8 mouse cellular contexts compared by ENCODE assay signal in the genomic region with DNA sequence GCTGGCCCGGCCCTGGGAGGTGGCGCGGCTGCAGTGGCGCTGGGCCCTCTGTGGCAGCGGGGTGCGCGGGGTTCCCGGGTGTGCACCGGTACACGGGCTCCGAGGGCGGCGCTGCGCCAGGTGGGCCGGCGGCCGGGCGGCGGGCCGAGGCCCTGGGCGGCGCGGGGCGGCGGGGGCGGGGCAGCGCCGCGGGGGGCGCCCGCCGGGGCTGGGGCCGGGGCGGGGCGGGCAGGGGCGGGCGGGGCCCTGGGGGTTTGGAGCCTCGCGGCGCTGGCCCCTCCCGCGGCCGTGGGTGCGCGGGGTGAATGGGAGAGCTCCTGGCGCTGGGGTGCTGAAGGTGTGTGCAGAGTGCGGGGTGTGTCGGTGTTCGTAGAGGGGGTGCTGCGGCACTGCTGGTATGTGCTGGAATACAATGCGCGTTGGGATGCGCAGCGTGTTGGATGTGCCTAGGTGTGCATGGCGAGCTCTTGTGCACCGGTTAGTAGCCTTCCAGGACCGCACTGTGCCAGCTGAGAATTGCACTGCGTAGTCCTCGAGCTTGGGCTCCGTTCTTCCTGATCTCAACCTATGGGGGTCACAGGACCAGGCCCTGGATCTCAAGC. TPM values are rescaled to one million over a fixed set of nuclear protein-coding genes. Genes with fewer than 3 reads are reported as not detected.
A peak's percentile ranks its signal among the peaks of the same experiment; 100 is the strongest.
DNase-seq lines count a peak whose midpoint lies in the region; ATAC-seq and TF ChIP-seq lines count a peak whose summit lies in the region.

A gene (minus strand): TSS at position 51 of the 602 bp plus-strand sequence.

- peaks cover 14% of the 10 kb centered on the region for H3K4me1 ChIP-seq in embryonic facial prominence, embryonic 12.5 days
- H3K4me1 ChIP-seq in hindbrain, embryonic 15.5 days (replicated peaks): peaks cover 25% of the 10 kb centered on the region
- peaks cover 8% of the 10 kb centered on the region; the same call in 1 of the 2 replicates for H3K4me1 ChIP-seq in midbrain, postnatal 0 days (ENCODE audit: insufficient read depth, low read length)

- peak within 1 kb of the TSS; percentile 13; the same call in 1 of the 2 replicates for H3K4me3 ChIP-seq in layer of hippocampus, adult 2 months
- peak within 1 kb of the TSS; percentile 38 for H3K4me3 ChIP-seq in embryonic facial prominence, embryonic 12.5 days
- H3K4me3 ChIP-seq in hindbrain, embryonic 15.5 days: peak within 1 kb of the TSS; percentile 35
- peak within 1 kb of the TSS; percentile 30 for H3K4me3 ChIP-seq in midbrain, postnatal 0 days (ENCODE audit: low read depth, low read length)

- TF ChIP-seq CTCF in layer of hippocampus, adult 2 months (conservative IDR thresholded peaks at IDR 0.05): no peak
- TF ChIP-seq CTCF in midbrain, postnatal 0 days (IDR thresholded peaks at IDR 0.05): no peak

- H3K4me2 ChIP-seq in embryonic facial prominence, embryonic 12.5 days (replicated peaks): peak within 1 kb of the TSS; percentile 58
- peak within 1 kb of the TSS; percentile 59 for H3K4me2 ChIP-seq in hindbrain, embryonic 15.5 days
- H3K4me2 ChIP-seq in midbrain, postnatal 0 days (ENCODE audit: low read depth, low read length, poor library complexity, severe bottlenecking): peak within 1 kb of the TSS; percentile 55

- ATAC-seq in embryonic facial prominence, embryonic 12.5 days (ENCODE audit: insufficient number of reproducible peaks, insufficient read depth, low FRiP score, low TSS enrichment): no peak
- ATAC-seq in hindbrain, embryonic 15.5 days (ENCODE audit: low FRiP score, low read depth): peak; percentile 45; the same call in 1 of the 2 replicates
- no peak for ATAC-seq in midbrain, postnatal 0 days (ENCODE audit: low FRiP score)
- ATAC-seq in inflammation-experienced regulatory T-cells, adult 6 months: no peak

- no peaks in the 10 kb centered on the region for H3K36me3 ChIP-seq in embryonic facial prominence, embryonic 12.5 days
- no peaks in the 10 kb centered on the region for H3K36me3 ChIP-seq in hindbrain, embryonic 15.5 days
- H3K36me3 ChIP-seq in midbrain, postnatal 0 days (ENCODE audit: insufficient read depth, low read length): no peaks in the 10 kb centered on the region

- peak within 1 kb of the TSS; percentile 27; the same call in 1 of the 2 replicates for H3K9ac ChIP-seq in embryonic facial prominence, embryonic 12.5 days
- no peak within 1 kb of the TSS for H3K9ac ChIP-seq in hindbrain, embryonic 15.5 days
- 0 out of 2 replicates have a peak within 1 kb of the TSS, but pooled peaks have one; percentile 4 for H3K9ac ChIP-seq in midbrain, postnatal 0 days (replicated peaks; ENCODE audit: low read length, poor library complexity, severe bottlenecking)

- H3K27me3 ChIP-seq in embryonic facial prominence, embryonic 12.5 days: peaks cover 85% of the 10 kb centered on the region
- peaks cover 78% of the 10 kb centered on the region for H3K27me3 ChIP-seq in hindbrain, embryonic 15.5 days
- peaks cover 79% of the 10 kb centered on the region for H3K27me3 ChIP-seq in midbrain, postnatal 0 days (ENCODE audit: insufficient read depth, low read length)

- H3K27ac ChIP-seq in layer of hippocampus, adult 2 months: no peak within 1 kb of the TSS
- H3K27ac ChIP-seq in embryonic facial prominence, embryonic 12.5 days: no peak within 1 kb of the TSS
- no peak within 1 kb of the TSS for H3K27ac ChIP-seq in hindbrain, embryonic 15.5 days (replicated peaks)
- no peak within 1 kb of the TSS for H3K27ac ChIP-seq in midbrain, postnatal 0 days (ENCODE audit: low read depth, low read length)

- DNase-seq in layer of hippocampus, adult 2 months (ENCODE audit: low spot score in 2 of 2): no peak
- no peak for DNase-seq in layer of hippocampus, adult 11-12 months (ENCODE audit: low spot score)
- DNase-seq in midbrain, postnatal 0 days (ENCODE audit: low spot score): no peak
- no peak for DNase-seq in cerebellum, postnatal 4 days (ENCODE audit: low spot score in 2 of 2)
- DNase-seq in left cerebral cortex, postnatal 25 days (ENCODE audit: low spot score in 2 of 2): no peak

- intact Hi-C loops in left cerebral cortex, postnatal 25 days (cut with DNase I): no loop called here

- WGBS in embryonic facial prominence, embryonic 12.5 days: under 1% methylated on average over 41 of the region's 60 CpGs
- 1% methylated on average over 57 of the region's 60 CpGs for WGBS in hindbrain, embryonic 15.5 days
- under 1% methylated on average over 23 of the region's 60 CpGs for WGBS in midbrain, postnatal 0 days

- H3K9me3 ChIP-seq in embryonic facial prominence, embryonic 12.5 days: no peaks in the 10 kb centered on the region
- H3K9me3 ChIP-seq in hindbrain, embryonic 15.5 days: no peaks in the 10 kb centered on the region
- H3K9me3 ChIP-seq in midbrain, postnatal 0 days (ENCODE audit: low read length): no peaks in the 10 kb centered on the region

RNA-seq across cellular contexts. Expression of the gene that starts here (rescaled TPM):
- under 1 TPM in 1 of 2 experiments, not detected in 1; 0.13 TPM for total RNA-seq in layer of hippocampus, adult 2 months (2021)
- polyA plus RNA-seq in embryonic facial prominence, embryonic 12.5 days (2016; fragmentation: Nextera tagmentation; extraction: Ambion mirVana): 1.8 and 2.6 TPM in 2 replicates
- polyA plus RNA-seq in hindbrain, embryonic 15.5 days (2015; fragmentation: Nextera tagmentation; extraction: Ambion mirVana): 0.94 and 1.5 TPM in 2 replicates
- 0.16 TPM in 1 of 2 replicates, not detected in the other for total RNA-seq in midbrain, postnatal 0 days (2014; rRNA removed)
- polyA plus RNA-seq in midbrain, postnatal 0 days (2015; fragmentation: Nextera tagmentation; extraction: Ambion mirVana): 0.10 TPM in 1 of 2 replicates, not detected in the other
- polyA plus RNA-seq in inflammation-experienced regulatory T-cells, adult 6 months (2017; shearing (Covaris generic)): under 1 TPM in 1 of 3 experiments, not detected in 2; 0.24 TPM
- not detected for total RNA-seq in left cerebral cortex, postnatal 25 days (2021)
